Mouse (Mus musculus) gastrocnemius, adult 8-10 months (tissue): ENCODE data around the gene Pak7. TPM values are rescaled to one million over a fixed set of nuclear protein-coding genes. Genes with fewer than 3 reads are reported as not detected.
"Not testable (repeated sequence)": the region's sequence is repeated elsewhere in the genome, so short reads cannot be mapped to it uniquely, and the experiment has no call there.

Experiments
- DNase-seq, 2 experiments: peaks; one replicate each; pipeline ENCODE4 v3.0.0; 2022; ENCODE audit warnings: low spot score in 2 of 2
- total RNA-seq, 4 experiments: library from RNA; stranded (reverse); gene quantifications; 2 replicates each; pipeline ENCODE4 v1.2.4; 2022

The Pak7 gene
- under 1 TPM in 2 of 4 experiments, not detected in 2; 0.07 to 0.15 TPM for total RNA-seq

DNA sequence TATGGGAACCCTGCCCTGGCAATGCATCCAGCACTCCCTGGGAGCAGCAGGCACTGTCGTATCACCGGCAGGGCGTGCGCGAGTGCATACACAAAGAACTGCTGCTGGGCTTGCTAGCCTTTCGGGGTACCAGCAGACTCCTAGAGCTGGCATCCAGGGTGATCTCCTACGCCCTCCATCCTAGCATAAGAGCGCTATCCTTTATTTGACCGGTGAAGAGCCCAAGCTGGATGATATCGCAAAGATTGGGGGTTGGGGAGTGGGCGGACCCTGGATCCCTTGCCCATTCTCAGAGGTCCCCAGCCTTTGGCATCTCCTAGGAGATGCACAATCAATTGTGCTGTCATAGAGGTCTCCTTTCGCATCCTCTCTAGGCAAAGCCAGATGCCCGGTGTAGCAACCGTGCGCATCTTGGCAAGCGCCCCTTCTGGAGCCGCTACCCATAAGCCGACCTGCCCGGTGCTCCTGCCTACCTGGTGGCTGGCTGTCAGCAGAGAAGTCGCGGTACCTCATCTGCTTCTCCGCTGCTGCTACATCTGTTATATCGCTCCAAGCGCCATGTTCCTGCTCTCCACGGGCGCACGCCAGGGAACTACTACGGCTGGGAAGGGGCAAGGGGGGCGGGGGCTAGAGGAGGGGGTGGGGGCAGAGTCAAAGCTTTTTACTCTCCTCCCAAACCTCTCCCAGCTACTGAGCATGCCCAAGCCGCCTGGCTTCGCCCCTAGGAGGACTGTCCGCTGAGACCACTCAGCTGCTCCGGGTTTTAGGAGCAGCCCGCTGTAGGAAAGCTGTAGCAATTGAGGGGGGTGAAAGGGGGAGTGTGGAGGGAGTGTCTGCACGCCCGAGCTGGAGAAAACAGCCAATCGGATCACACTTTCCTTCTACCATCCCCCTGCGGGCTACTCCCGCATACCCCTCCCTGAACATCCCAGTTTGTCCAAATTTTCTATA, at the start of gene Pak7:
Gene Pak7 (minus strand): TSS at position 787 of the 951 bp plus-strand sequence.
- DNase-seq, result no peak

DNA sequence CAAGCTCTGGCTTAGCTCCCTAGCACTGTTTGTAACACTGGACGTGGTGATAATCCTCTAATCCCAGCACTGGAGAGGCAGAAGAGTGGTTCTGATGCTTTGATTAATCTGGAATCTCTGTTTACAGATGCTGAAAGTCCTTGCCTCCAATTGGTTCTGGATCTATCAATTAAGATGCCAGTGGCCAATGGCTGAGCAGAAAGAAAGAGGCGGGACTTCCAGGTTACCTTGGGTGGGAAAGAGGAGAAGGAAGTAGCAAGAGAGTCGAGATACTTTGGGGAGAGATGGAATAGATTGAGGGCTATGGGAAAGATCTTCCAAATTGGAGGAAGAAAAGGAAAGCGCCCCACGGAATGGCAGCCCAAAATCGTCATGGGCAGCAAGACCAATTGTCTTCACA, 37.8 kb upstream of the Pak7 start:
- DNase-seq, result no peak

DNA sequence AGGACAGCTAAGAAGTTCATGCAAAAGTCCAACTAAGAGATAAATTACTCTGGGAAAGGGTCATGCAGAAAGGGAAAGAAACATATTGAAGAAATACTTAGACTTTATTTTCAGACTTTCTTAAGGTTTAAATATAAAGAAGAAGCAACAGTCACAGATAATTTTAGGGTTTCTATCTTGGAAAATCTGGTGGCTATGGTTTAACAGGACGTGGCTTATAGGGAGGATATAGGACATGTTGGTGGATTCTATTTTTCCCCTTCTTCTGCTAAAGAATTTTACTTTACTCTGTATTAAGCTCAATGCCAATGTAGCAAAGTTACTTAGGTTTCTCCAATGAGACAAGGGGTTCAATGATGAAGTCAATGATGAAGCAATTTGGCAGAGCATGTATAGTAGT, 31.8 kb upstream of the Pak7 start:
- DNase-seq, result no peak

DNA sequence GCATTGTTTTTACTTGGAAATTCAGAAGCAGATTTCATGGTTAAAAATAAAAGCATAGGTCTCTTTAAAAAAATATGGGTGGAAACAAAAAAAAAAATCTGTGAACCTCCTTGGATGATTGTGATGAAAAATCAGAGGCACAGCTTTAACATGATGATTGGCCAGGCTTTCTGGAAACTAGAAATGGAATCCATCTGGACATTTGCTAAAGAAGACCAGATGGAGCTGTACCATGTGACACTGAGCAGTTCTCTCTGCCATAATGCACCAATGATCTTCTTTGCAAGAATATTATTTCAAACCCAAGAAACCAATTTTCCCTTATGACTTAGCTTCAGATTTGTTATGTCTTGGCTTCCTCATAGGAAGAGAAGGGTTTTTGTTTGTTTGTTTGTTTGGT, 28.6 kb upstream of the Pak7 start:
- no peak for DNase-seq

DNA sequence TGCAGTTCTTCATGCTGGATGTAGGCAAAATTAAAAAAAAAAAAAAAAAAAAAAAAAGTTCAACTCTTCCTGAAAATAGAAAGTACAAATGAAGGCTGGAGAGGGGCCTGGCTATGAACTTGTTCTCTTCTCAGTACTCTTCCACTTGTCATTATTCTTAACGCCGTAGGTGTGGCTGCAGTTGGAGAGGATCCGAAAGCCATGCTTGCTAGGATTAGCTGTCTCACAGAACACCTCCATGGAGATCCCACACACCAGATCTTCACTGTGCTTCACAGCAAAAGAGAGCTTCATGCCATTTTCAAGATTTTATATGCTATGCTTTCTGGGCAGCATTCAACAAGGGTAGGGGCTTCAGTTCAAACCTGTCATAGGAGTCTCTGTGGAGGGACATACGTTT, 14.8 kb upstream of the Pak7 start:
- DNase-seq, result no peak

DNA sequence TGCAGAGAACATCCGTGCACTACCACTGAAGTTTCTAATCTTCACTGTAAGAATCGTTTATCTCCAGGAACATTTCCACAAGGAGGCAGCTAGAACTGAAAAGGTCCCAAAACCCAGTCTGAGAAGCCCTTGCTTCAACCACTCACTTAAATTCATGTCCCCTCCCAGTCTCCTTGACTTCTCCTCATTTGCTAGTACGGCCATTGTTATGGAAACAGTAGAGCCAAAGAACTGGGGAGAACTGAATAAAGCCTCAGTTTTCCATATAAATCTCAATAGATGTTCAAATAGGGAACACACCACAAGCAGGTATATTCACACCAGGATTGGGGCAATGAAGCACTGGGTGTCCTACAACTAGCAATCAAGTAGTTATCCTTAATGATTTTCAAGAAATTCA, 12.4 kb downstream of the Pak7 start:
- DNase-seq, result no peak

DNA sequence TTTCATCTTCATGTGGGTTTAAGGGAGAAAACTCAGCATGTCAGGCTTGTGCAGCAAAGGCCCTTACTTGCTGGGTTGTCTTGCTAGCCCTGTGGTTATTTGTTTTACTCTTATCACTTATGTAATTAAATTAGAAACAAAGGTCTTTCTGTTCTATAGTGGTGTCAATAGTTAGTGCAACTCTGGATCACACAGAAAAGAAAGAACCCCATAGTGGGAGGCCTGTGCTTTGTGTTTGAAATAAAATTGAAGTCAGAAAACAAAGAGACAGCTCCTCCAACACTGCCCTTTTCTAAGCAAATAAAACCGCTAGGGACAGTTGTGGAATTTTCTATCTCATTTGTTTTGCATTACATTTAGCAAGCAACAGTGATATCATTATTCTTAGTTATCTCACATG, 15.4 kb downstream of the Pak7 start:
- DNase-seq, result no peak

DNA sequence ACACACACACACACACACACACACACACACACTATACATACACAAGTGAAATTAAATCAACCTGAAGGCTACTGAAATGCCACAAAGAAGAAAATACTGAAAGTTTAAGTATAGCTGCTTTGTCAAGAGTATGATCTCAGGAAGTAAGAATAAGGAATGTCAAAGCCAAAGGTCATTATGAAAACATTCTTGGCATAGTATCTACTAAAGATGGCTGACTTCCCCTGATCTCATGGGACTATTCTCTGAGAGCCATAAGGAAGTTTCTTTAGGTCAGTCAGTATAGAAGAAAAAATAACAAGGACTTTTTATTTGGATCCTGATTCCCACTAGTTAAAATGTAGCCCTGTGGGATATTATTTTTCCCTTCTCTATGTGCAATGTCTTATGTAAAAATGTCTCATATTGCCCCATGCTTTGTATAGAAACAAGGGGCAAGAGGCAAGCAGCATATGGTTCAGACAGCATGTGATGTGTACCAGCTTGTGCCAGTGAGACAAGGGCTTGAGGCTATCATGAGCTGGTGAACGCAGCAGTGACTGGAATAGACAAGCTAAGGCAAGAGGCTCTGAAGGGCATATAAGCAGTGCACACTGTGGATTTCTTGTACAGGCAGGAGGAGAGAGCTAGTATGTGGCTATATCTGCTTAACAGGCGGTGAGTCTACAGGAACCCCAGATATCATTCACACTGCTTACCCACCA, 36.2 kb downstream of the Pak7 start:
- DNase-seq, result no peak

DNA sequence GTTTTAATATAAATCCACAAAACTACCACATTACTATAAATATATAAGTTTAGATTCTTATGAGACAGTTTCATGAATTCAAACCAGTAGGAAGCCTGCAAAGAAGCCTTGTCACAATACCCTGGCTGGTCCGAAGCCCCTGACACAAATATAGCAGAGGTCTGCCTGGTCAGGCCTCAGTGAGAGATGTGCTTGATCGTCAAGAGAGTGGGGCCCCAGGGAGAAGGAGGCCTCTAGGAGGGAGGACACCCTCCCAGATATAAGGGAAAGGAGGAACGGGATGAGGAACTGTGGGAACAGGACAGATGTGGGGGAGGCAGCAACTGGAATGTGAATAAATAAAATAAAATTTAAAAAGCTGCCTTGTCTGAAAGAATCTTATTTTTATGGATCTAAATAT, 37.3 kb downstream of the Pak7 start:
- no peak for DNase-seq

DNA sequence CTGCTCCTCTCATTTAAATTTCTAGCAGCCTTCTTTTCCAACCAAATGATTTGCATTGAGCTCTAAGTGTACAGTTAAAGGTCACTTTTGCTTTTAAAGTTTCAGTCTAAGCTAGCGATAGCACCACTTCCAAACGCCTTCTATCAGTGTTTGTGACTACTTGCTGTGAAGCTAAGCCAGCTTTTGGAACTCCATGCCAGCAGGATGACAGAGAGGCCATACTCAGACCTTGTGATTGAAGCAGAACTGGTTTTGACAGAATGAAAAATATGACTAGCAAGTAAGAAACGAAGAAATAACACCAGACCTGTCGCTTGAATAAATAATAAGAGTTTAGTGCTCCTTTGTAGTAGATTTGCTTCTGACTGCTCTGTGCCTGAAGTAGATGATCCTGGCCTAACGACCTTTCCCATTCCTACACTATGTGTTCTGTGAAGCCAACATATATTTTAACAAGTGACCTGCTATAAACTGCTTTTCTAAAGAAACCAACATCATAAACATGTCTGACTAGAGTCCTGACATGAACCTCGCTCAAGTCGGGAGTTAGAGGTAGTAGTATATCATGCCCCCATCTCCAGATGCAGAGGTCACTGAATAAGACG, 38.0 kb downstream of the Pak7 start:
- DNase-seq, result no peak

DNA sequence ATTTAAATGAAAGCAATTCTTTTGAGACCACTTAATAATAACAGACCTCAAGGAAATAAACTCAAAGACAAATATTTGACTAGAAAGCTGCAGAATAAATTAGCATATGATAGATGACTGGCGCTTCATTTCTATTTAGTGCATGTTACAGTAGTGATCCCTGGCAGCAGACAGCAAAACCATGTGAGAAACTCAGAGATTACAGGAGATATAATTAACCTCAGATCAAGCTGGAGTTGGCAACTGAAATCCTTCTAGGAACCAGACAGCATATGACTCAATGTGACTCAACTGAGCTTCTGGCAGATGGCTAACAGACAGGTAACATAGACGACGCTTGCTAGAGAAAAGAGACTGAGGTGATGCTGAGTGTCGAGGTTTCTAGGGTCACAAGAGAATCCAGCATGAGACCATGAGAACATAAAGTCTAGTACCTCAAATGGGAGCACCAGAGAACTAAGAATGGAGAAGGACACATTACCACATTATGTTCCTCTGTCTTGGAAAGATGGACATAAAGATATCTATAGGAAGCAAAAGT, 43.5 kb downstream of the Pak7 start:
- DNase-seq, result not testable (repeated sequence)

DNA sequence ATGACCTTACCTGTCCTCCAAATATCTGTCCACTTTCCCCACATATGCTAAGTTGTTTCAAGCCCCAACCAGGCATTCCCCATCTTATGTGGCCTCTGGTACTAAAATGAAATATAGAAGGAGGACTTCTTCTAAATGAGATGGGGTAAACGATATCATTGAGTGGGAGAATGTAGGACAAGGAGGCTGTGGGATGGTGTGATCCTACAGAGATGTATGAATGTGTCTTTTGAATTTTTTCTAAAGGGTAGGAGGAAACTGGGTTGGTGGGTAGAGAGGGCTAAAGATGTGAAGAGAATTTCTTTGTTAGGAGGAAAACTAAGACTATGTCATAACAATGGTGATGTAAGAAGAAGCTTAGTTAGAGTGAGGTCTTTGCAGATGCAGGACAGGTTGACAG, 57.8 kb downstream of the Pak7 start:
- no peak for DNase-seq

DNA sequence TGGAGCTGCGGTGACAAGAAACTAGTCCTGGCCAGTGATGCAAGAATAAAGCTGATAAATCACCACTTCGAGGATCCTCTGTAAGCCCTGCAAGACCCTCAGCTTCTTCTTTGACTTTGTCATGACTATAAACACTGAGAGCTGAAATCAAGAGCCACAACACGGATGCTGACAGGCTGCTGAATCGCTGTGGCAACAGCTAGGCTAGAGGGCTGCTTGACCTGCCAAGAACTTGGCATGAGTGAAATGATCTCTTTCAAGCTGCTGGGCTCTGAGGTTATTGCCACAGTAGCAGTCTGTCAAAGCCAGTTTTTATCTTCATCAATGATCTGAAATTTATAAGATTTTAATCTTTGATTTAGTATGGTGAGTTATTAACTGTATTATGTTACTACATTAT, 62.1 kb downstream of the Pak7 start:
- no peak for DNase-seq

DNA sequence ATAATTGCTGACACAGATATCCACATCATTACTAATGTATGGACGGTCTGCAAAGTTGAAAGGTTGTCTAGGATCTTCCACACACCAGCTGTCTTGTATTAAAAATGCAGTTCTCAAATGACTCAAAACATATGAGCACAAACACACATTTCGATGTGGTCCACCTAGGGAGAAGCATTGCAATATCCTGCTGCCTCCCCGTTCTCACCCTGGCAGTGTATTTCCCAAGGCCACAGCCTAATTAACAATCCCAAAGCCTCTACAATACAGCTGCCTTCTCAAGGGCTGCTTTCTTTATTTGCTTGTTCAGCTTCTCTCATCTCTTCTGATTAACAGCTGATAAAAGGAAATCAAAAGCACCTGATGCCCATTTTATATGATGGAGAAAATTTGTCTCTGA, 78.5 kb downstream of the Pak7 start:
- no peak for DNase-seq

DNA sequence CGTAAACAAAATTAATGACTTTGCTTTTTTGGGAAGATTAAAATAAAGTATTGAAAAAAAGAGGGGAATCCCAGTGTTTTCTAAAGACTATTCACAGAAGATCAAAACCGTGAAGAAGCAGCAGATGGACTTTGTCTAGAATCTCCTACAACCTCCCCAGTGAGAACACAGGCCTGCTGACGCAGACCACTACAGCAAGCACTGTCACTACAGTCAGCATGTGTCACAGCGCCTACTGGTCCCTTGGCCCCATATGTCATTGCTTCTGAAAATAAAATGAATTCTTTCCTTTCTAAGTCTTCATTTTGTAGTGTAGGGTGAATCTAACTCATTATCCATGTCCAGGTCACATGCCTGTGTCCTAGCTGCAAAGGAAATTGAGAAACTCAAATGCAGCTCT, 79.0 kb downstream of the Pak7 start:
- no peak for DNase-seq

DNA sequence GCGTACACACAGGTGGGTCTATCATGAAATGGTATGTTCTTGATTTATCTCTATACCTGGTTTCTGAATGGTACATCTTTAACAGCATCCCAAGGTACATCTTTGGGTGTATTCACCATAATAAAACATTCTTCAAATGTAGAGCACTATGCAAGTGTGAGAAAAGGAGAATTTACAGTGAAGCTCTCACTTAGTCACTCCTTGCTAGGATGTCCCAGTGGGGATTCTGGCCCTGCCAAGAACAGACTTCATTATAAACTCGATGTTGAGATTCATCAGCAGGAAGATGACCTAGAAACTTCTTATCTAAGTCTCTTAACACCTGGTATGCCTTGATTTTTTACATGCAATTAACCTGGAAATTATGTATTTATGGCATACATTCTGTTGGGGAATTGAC, 85.6 kb downstream of the Pak7 start:
- DNase-seq, result no peak

DNA sequence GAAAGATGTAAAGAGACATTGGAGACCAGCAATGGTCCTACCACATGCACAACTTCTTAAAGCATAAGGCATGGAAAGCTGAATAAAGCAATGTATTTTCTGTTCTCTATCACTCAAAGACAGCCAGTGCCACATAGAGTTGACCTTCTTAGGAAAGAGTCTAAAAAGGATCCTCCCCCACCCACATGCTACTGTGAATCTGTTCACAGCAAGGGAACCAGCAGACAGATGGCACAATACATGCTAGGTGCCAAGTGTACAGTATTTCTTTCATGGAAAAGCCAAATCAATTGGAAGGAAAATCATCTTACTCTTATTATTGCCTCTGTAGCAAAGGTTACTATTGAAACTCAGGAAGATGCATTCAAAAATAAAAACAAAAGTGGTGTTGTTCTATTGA, 86.4 kb downstream of the Pak7 start:
- DNase-seq, result no peak

DNA sequence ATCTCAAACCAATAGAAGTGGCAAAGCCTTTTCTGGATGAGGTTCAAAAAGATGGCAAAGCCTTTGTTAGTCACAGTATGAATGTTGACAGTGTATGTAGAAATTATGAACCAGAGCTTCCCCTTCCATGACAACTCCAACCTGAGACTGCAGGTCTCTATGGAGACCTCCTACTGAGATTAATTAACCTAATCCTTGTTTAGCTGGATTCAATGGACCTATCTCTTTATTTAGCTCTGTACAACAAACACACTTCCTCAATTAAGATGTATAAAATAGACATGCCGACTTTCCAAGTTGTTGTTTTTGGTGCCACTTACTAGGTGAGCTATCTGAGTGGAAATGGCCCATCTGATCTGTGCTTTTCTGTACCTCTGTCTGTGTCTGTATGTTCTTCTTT, 90.4 kb downstream of the Pak7 start:
- no peak for DNase-seq

DNA sequence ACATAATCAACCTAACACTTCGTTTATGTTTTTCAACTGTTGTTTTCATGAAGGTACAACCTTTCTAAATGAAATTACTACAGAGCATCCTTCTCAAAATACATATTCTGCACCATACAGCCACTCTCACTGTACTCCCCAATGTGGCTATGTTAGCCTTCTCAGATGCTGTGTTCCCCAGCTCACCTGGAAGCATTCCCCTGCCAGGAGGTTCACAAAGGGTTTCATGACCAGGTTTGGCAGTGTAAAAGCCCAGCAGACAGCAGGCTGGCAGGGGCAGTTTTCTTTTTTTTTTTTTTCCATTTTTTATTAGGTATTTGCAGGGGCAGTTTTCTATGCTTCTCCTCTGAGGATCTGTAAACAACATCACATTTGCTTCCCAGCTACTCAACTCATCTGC, 105.7 kb downstream of the Pak7 start:
- DNase-seq, result no peak

DNA sequence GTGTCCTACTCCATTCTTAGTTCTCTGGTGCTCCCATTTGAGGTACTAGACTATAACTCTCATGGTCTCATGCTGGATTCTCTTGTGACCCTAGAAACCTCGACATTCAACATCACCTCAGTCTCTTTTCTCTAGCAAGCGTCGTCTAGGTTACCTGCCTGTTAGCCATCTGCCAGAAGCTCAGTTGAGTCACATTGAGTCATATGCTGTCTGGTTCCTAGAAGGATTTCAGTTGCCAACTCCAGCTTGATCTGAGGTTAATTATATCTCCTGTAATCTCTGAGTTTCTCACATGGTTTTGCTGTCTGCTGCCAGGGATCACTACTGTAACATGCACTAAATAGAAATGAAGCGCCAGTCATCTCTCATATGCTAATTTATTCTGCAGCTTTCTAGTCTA, 145.8 kb downstream of the Pak7 start:
- not testable (repeated sequence) for DNase-seq

DNA sequence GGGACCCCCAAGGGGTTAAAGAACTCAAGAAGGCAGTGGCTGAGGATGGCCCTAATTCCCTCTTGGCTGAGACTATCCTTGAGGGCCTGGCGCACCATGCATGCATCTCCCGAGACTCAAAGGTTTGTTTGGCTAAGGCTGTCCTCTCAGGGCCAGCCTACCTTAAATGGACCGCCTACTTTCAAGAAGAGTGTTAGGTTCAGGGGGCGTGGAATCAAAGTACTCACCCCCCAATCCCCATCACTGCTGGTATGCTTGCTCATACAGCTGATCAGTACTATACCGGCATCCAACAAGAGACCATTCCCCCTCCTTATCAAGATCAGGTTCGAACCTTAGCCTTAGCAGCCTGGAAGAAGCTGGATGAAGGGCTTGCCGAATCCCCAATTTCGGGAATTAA, 156.5 kb downstream of the Pak7 start:
- DNase-seq, result no peak

DNA sequence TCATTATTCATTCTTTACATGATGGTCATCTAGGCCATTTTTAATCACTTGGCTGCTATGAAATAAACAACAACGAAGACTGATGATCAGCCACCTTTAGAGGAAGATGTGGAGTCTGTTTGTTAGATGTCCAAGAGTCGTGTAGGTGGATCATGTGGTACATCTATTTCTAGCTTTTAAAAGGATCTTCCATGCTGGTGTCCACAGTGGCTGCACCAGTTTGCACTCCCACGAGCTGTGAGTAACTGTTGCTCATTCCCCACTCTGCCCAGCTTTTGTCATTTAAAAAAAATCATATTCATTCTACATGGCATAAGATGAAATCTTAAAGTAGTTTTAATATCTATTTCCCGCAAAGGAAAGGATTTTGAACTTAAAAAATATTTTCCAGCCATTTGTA, 183.7 kb downstream of the Pak7 start:
- DNase-seq, result no peak
